Mouse (Mus musculus): Measurements from ENCODE around the gene Fxr2. TPM values are rescaled to one million over a fixed set of nuclear protein-coding genes. Genes with fewer than 3 reads are reported as not detected.
"Not testable (repeated sequence)": the region's sequence is repeated elsewhere in the genome, so short reads cannot be mapped to it uniquely, and the experiment has no call there.

Fxr2 gene
- polyA plus RNA-seq, 1 experiment = 154 TPM

DNA sequence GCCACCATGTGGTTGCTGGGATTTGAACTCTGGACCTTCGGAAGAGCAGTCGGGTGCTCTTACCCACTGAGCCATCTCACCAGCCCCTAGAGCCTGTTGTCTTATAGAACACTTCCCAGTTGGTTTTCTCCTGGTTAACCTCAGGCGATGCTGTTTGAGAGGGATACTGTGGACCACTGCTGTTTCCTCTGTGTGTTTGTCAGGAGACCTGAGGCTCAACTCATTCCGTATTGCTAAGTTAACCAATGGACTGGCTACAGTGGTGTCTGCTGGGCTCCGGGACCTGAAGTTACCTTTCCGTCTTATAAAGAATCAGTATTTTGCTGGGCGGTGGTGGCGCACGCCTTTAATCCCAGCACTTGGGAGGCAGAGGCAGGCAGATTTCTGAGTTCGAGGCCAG lies 70.1 kb downstream of the Fxr2 start:
- DNase-seq (ENCODE audit: extremely low spot score in 1 of 2, low spot score in 1 of 2) = not testable (repeated sequence)

Other genes with a start within 250 kb of the Fxr2 start
- gene Naa38, start 237.5 kb upstream of the Fxr2 start, polyA plus RNA-seq (2012; rRNA removed) = 179 and 182 TPM in 2 replicates
- gene Cyb5d1, start 237.4 kb upstream of the Fxr2 start, polyA plus RNA-seq (2012; rRNA removed) = 34.2 and 35.7 TPM in 2 replicates
- 4.1 and 4.6 TPM in 2 replicates for gene Tmem88, start 234.8 kb upstream of the Fxr2 start, polyA plus RNA-seq (2012; rRNA removed)
- gene Kdm6b, start 219.3 kb upstream of the Fxr2 start, polyA plus RNA-seq (2012; rRNA removed) = 12.3 and 12.7 TPM in 2 replicates
- 2.7 and 4.6 TPM in 2 replicates for gene Dnah2, start 83.9 kb upstream of the Fxr2 start, polyA plus RNA-seq (2012; rRNA removed)
- 78.4 and 80.4 TPM in 2 replicates for gene Efnb3, start 72.8 kb upstream of the Fxr2 start, polyA plus RNA-seq (2012; rRNA removed)
- 12.2 and 12.9 TPM in 2 replicates for gene Wrap53, start 52.7 kb upstream of the Fxr2 start, polyA plus RNA-seq (2012; rRNA removed)
- gene Trp53, start 52.6 kb upstream of the Fxr2 start, polyA plus RNA-seq (2012; rRNA removed) = 36.7 and 38.4 TPM in 2 replicates
- 324 and 357 TPM in 2 replicates for gene Atp1b2, start 27.0 kb upstream of the Fxr2 start, polyA plus RNA-seq (2012; rRNA removed)
- gene Shbg, start 15.1 kb upstream of the Fxr2 start, polyA plus RNA-seq (2012; rRNA removed) = 0.11 and 0.16 TPM in 2 replicates
- 20.3 and 26.3 TPM in 2 replicates for gene Sat2, start 11.0 kb upstream of the Fxr2 start, polyA plus RNA-seq (2012; rRNA removed)
- gene Sox15, start 22.3 kb downstream of the Fxr2 start, polyA plus RNA-seq (2012; rRNA removed) = 0.34 TPM in 1 of 2 replicates, not detected in the other
- gene Mpdu1, start 29.7 kb downstream of the Fxr2 start, polyA plus RNA-seq (2012; rRNA removed) = 104 and 113 TPM in 2 replicates
- gene Cd68, start 33.2 kb downstream of the Fxr2 start, polyA plus RNA-seq (2012; rRNA removed) = 13.7 TPM in 2 replicates
- 365 and 370 TPM in 2 replicates for gene Eif4a1, start 39.4 kb downstream of the Fxr2 start, polyA plus RNA-seq (2012; rRNA removed)
- gene Senp3, start 49.1 kb downstream of the Fxr2 start, polyA plus RNA-seq (2012; rRNA removed) = 138 and 154 TPM in 2 replicates
- gene Tnfsf13, start 52.8 kb downstream of the Fxr2 start, polyA plus RNA-seq (2012; rRNA removed) = 5.3 and 5.4 TPM in 2 replicates
- 17.1 and 20.6 TPM in 2 replicates for gene Tnfsf12, start 62.9 kb downstream of the Fxr2 start, polyA plus RNA-seq (2012; rRNA removed)
- gene Tnfsfm13, start 63.1 kb downstream of the Fxr2 start, polyA plus RNA-seq (2012; rRNA removed) = 2.9 and 4.9 TPM in 2 replicates
- gene Polr2a, start 125.6 kb downstream of the Fxr2 start, polyA plus RNA-seq (2012; rRNA removed) = 30.9 and 32.6 TPM in 2 replicates
- gene Slc35g3, start 129.0 kb downstream of the Fxr2 start, polyA plus RNA-seq (2012; rRNA removed) = not detected in 2 replicates
- 45.7 and 51.4 TPM in 2 replicates for gene Zbtb4, start 132.9 kb downstream of the Fxr2 start, polyA plus RNA-seq (2012; rRNA removed)
- 1.4 and 1.9 TPM in 2 replicates for gene Chrnb1, start 163.0 kb downstream of the Fxr2 start, polyA plus RNA-seq (2012; rRNA removed)
- 18.4 and 22.0 TPM in 2 replicates for gene Fgf11, start 168.9 kb downstream of the Fxr2 start, polyA plus RNA-seq (2012; rRNA removed)
- 0.48 and 0.62 TPM in 2 replicates for gene Tmem102, start 172.6 kb downstream of the Fxr2 start, polyA plus RNA-seq (2012; rRNA removed)
- not detected in 2 replicates for gene Gm39566, start 182.3 kb downstream of the Fxr2 start, polyA plus RNA-seq (2012; rRNA removed)
- gene Spem2, start 185.5 kb downstream of the Fxr2 start, polyA plus RNA-seq (2012; rRNA removed) = not detected in 2 replicates
- 0.42 and 0.58 TPM in 2 replicates for gene Spem1, start 189.2 kb downstream of the Fxr2 start, polyA plus RNA-seq (2012; rRNA removed)
- gene Nlgn2, start 204.8 kb downstream of the Fxr2 start, polyA plus RNA-seq (2012; rRNA removed) = 116 and 125 TPM in 2 replicates
- 183 and 212 TPM in 2 replicates for gene Tmem256, start 205.5 kb downstream of the Fxr2 start, polyA plus RNA-seq (2012; rRNA removed)
- gene Plscr3, start 213.4 kb downstream of the Fxr2 start, polyA plus RNA-seq (2012; rRNA removed) = 33.6 and 37.6 TPM in 2 replicates
- gene Tnk1, start 225.7 kb downstream of the Fxr2 start, polyA plus RNA-seq (2012; rRNA removed) = 0.14 and 0.17 TPM in 2 replicates
- not detected in 2 replicates for gene Tmem95, start 245.0 kb downstream of the Fxr2 start, polyA plus RNA-seq (2012; rRNA removed)
- 1.6 and 1.8 TPM in 2 replicates for gene Kctd11, start 248.4 kb downstream of the Fxr2 start, polyA plus RNA-seq (2012; rRNA removed)

All from frontal cortex, adult 2 months (tissue).